Mouse (Mus musculus): ENCODE measurements at regions not wholly inside any gene's neighbourhood (a gene's known extent, or its start where the extent isn't known, plus 50 kb on each side); places are given as distances from the start of the nearest gene placed in this dataset.

- DNase-seq, result no peak
Measured at GRCm38 (mm10) chr7:124455659-124456058, 473.0 kb downstream of the Hs3st4 start.

- DNase-seq, result no peak
Measured at GRCm38 (mm10) chr7:124487326-124487725, 504.7 kb downstream of the Hs3st4 start.

- no peak for DNase-seq
Measured at GRCm38 (mm10) chr7:124491109-124491793, 508.6 kb downstream of the Hs3st4 start.

GRCm38 (mm10) chr7:124491851-124492390 is 509.3 kb downstream of the Hs3st4 start:
- peak; percentile 5 for DNase-seq

- DNase-seq, result no peak
Measured at GRCm38 (mm10) chr7:124500636-124501035, 518.0 kb downstream of the Hs3st4 start.

- no peak for DNase-seq
Measured at GRCm38 (mm10) chr7:124502760-124503159, 520.1 kb downstream of the Hs3st4 start.

GRCm38 (mm10) chr7:124549038-124549437 is 566.4 kb downstream of the Hs3st4 start:
- no peak for DNase-seq

GRCm38 (mm10) chr7:124557213-124557612 is 574.5 kb downstream of the Hs3st4 start:
- DNase-seq, result no peak

- no peak for DNase-seq
Measured at GRCm38 (mm10) chr7:124570804-124571203, 588.1 kb downstream of the Hs3st4 start.

GRCm38 (mm10) chr7:124573666-124574065 is 591.0 kb downstream of the Hs3st4 start:
- DNase-seq, result no peak

- DNase-seq, result no peak
Measured at GRCm38 (mm10) chr7:124581342-124581741, 598.7 kb downstream of the Hs3st4 start.

GRCm38 (mm10) chr7:124585296-124585695 is 602.6 kb downstream of the Hs3st4 start:
- no peak for DNase-seq

GRCm38 (mm10) chr7:124591369-124591768 is 608.7 kb downstream of the Hs3st4 start:
- DNase-seq, result no peak

- no peak for DNase-seq
Measured at GRCm38 (mm10) chr7:124593462-124593861, 610.8 kb downstream of the Hs3st4 start.

- DNase-seq, result no peak
Measured at GRCm38 (mm10) chr7:124600767-124601166, 618.1 kb downstream of the Hs3st4 start.

- DNase-seq, result no peak
Measured at GRCm38 (mm10) chr7:124604581-124604980, 621.9 kb downstream of the Hs3st4 start.

GRCm38 (mm10) chr7:124605978-124606377 is 623.3 kb downstream of the Hs3st4 start:
- DNase-seq, result no peak

GRCm38 (mm10) chr7:124607061-124607460 is 624.4 kb downstream of the Hs3st4 start:
- no peak for DNase-seq

GRCm38 (mm10) chr7:124610437-124610836 is 627.8 kb downstream of the Hs3st4 start:
- DNase-seq, result no peak

GRCm38 (mm10) chr7:124647131-124647530 is 664.5 kb downstream of the Hs3st4 start:
- DNase-seq, result no peak

- no peak for DNase-seq
Measured at GRCm38 (mm10) chr7:124667180-124667968, 684.7 kb downstream of the Hs3st4 start.

- DNase-seq, result no peak
Measured at GRCm38 (mm10) chr7:124668058-124668457, 685.4 kb downstream of the Hs3st4 start.

GRCm38 (mm10) chr7:124670477-124670876 is 687.8 kb downstream of the Hs3st4 start:
- no peak for DNase-seq

Measured in adrenal gland, postnatal 14 days (tissue).